Mouse (Mus musculus) ES-E14 (cell line): ENCODE measurements around the gene Rims1.

ENCODE experiments used
- CHD2 ChIP-seq: IDR thresholded peaks from 2 replicates; pipeline ENCODE4 v1.6.1; 2014; ENCODE audit warnings: mild to moderate bottlenecking, low read depth, low read length, inconsistent platforms
- ZC3H11A ChIP-seq: IDR thresholded peaks from 2 replicates; pipeline ENCODE4 v1.6.1; 2012; ENCODE audit warnings: low read depth, mild to moderate bottlenecking, inconsistent platforms, low read length, borderline replicate concordance

DNA sequence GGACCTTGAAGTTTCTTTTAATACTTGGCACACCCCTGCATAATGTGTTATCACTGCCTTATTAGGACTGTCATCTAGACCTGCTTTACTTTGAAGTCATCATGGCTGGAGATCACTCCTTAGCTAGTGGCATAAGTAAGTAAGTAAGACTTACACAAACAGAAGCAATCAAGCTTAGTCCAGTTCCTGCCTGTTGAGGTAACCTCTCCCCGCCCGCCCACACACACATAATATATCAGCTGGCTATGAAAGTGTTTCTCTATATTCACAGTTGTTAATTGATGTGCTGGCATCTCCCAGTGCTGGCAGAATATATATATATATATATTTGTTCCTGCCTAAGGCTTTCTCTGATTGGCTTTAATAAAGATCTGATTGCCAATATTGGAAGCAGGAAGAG is 269.0 kb downstream of the Rims1 start:
- TF ChIP-seq CHD2 (no peak), ZC3H11A (no peak)
